Mouse (Mus musculus): Measurements from ENCODE around the gene Fam8a1.

GRCm38 (mm10) chr13:46695296-46695908 lies 26.1 kb downstream of the Fam8a1 start:
- TF ChIP-seq POLR2A (IDR thresholded peaks at IDR 0.05; ENCODE audit: low read depth, low read length) (no peak), E2F4 (IDR thresholded peaks at IDR 0.05; ENCODE audit: insufficient replicate concordance, low read depth, low read length) (no peak), RAD21 (IDR thresholded peaks at IDR 0.05; ENCODE audit: low read depth, low read length) (no peak), ZC3H11A (IDR thresholded peaks at IDR 0.05; ENCODE audit: low read depth, low read length) (no peak), CTCF (conservative IDR thresholded peaks at IDR 0.05 in 1 of 2, IDR thresholded peaks at IDR 0.05 in 1 of 2; ENCODE audit: low read depth in 2 of 2, low read length in 2 of 2) (no peak), EP300 (IDR thresholded peaks at IDR 0.05; ENCODE audit: low read length) (no peak), TCF12 (IDR thresholded peaks at IDR 0.05; ENCODE audit: low read depth, low read length) (no peak), UBTF (IDR thresholded peaks at IDR 0.05; ENCODE audit: low read depth, low read length) (no peak), USF1 (IDR thresholded peaks at IDR 0.05; ENCODE audit: low read depth, low read length) (no peak), CHD2 (IDR thresholded peaks at IDR 0.05; ENCODE audit: low read length) (no peak), MAX (IDR thresholded peaks at IDR 0.05; ENCODE audit: low read length) (no peak), KAT2A (IDR thresholded peaks at IDR 0.05; ENCODE audit: insufficient replicate concordance, low read length) (no peak), NRF1 (IDR thresholded peaks at IDR 0.05; ENCODE audit: low read depth, low read length) (no peak)

Data from CH12.LX (cell line).